Mouse (Mus musculus) gastrocnemius, postnatal 36 days (tissue): ENCODE results near the gene Cdc42ep1. TPM values are rescaled to one million over a fixed set of nuclear protein-coding genes. Genes with fewer than 3 reads are reported as not detected.
"Not testable (repeated sequence)": the region's sequence is repeated elsewhere in the genome, so short reads cannot be mapped to it uniquely, and the experiment has no call there.

Source experiments
- DNase-seq, 2 experiments: peaks; one replicate each; pipeline ENCODE4 v3.0.0; 2022
- intact Hi-C: fragments of 180-260 bp; cut with DNase I; formaldehyde crosslinking; loops from one replicate; pipeline ENCODE4 v1.15.1; 2025
- total RNA-seq, 2 experiments: library from RNA; stranded (reverse); gene quantifications; 2 replicates each; pipeline ENCODE4 v1.2.3; 2021

The Cdc42ep1 gene
- total RNA-seq, 2 experiments from 2014 or later = 9.4 to 10.7 TPM

GRCm38 (mm10) chr15:78845321-78845720 lies 2.9 kb downstream of the Cdc42ep1 start:
- DNase-seq = no peak
- intact Hi-C loops = loop anchor here (5.0 kb wide), 1 partner anchor 223 kb away; no protein-coding TSS in a partner anchor

GRCm38 (mm10) chr15:78845867-78846266 lies 3.4 kb downstream of the Cdc42ep1 start:
- no peak for DNase-seq
- intact Hi-C loops = loop anchor here (5.0 kb wide), 1 partner anchor 224 kb away; no protein-coding TSS in a partner anchor

GRCm38 (mm10) chr15:78846352-78846751 lies 3.9 kb downstream of the Cdc42ep1 start:
- intact Hi-C loops = loop anchor here (5.0 kb wide), 1 partner anchor 224 kb away; no protein-coding TSS in a partner anchor
- DNase-seq = no peak

GRCm38 (mm10) chr15:78846805-78847204 lies 4.4 kb downstream of the Cdc42ep1 start:
- intact Hi-C loops = loop anchor here (5.0 kb wide), 1 partner anchor 225 kb away; no protein-coding TSS in a partner anchor
- DNase-seq = not testable (repeated sequence)

- intact Hi-C loops = loop anchor here (1.0 to 5.0 kb wide), 2 partner anchors 22 to 226 kb away; no protein-coding TSS in a partner anchor
- DNase-seq = peak; percentile 76 to 78
Observed at GRCm38 (mm10) chr15:78848467-78848866, 6.0 kb downstream of the Cdc42ep1 start.

- no peak for DNase-seq
- intact Hi-C loops = loop anchor here (5.0 kb wide), 1 partner anchor 227 kb away; no protein-coding TSS in a partner anchor
Observed at GRCm38 (mm10) chr15:78849485-78849884, 7.1 kb downstream of the Cdc42ep1 start.

GRCm38 (mm10) chr15:78850059-78850824 lies 7.8 kb downstream of the Cdc42ep1 start:
- intact Hi-C loops = no loop called here
- no peak for DNase-seq

GRCm38 (mm10) chr15:78850944-78851343 lies 8.5 kb downstream of the Cdc42ep1 start:
- no peak for DNase-seq
- intact Hi-C loops = no loop called here

- intact Hi-C loops = no loop called here
- peak; percentile 90 to 91 for DNase-seq
Observed at GRCm38 (mm10) chr15:78851505-78852153, 9.2 kb downstream of the Cdc42ep1 start.

- DNase-seq = no peak
- intact Hi-C loops = no loop called here
Observed at GRCm38 (mm10) chr15:78855303-78855965, 13.0 kb downstream of the Cdc42ep1 start, which contains the start of gene Lgals2. Gene Lgals2, minus strand, starts transcription at chr15:78855529.

- DNase-seq = peak in 1 of 2 experiments; percentile 76
- intact Hi-C loops = no loop called here
Observed at GRCm38 (mm10) chr15:78857009-78857408, 14.6 kb downstream of the Cdc42ep1 start.

- no peak for DNase-seq
- intact Hi-C loops = no loop called here
Observed at GRCm38 (mm10) chr15:78859311-78859710, 16.9 kb downstream of the Cdc42ep1 start.

GRCm38 (mm10) chr15:78859714-78860113 lies 17.3 kb downstream of the Cdc42ep1 start:
- DNase-seq = no peak
- intact Hi-C loops = no loop called here

GRCm38 (mm10) chr15:78862280-78862679 lies 19.9 kb downstream of the Cdc42ep1 start:
- no peak for DNase-seq
- intact Hi-C loops = no loop called here

GRCm38 (mm10) chr15:78863154-78863553 lies 20.7 kb downstream of the Cdc42ep1 start:
- intact Hi-C loops = no loop called here
- DNase-seq = no peak

- no peak for DNase-seq
Observed at GRCm38 (mm10) chr15:78863852-78864253, 21.4 kb downstream of the Cdc42ep1 start.

GRCm38 (mm10) chr15:78868398-78868797 lies 26.0 kb downstream of the Cdc42ep1 start:
- DNase-seq = no peak
- intact Hi-C loops = loop anchor here (5.0 kb wide), 2 partner anchors 41 to 246 kb away; no protein-coding TSS in a partner anchor

More at GRCm38 (mm10) chr15:78863852-78864253, 21.4 kb downstream of the Cdc42ep1 start:
- intact Hi-C loops = no loop called here

GRCm38 (mm10) chr15:78868826-78869233 lies 26.4 kb downstream of the Cdc42ep1 start:
- intact Hi-C loops = loop anchor here (5.0 kb wide), 2 partner anchors 42 to 247 kb away; no protein-coding TSS in a partner anchor
- DNase-seq = no peak

- DNase-seq = peak in 1 of 2 experiments; percentile 23
- intact Hi-C loops = loop anchor here (5.0 kb wide), 2 partner anchors 42 to 247 kb away; no protein-coding TSS in a partner anchor
Observed at GRCm38 (mm10) chr15:78869775-78870174, 27.4 kb downstream of the Cdc42ep1 start.

- no peak for DNase-seq
- intact Hi-C loops = no loop called here
Observed at GRCm38 (mm10) chr15:78872021-78872608, 29.7 kb downstream of the Cdc42ep1 start.
